8 mouse cellular contexts compared by ENCODE assay signal in genomic region chr9:41229225-41229582, GRCm38 (mm10).
DNase-seq lines count a peak whose midpoint lies in the region; ATAC-seq and TF ChIP-seq lines count a peak whose summit lies in the region.

No protein-coding gene starts in this region.

- peak; percentile 23; the same call in 1 of the 2 replicates for ATAC-seq in embryonic facial prominence, embryonic 13.5 days (ENCODE audit: insufficient number of reproducible peaks, insufficient read depth, low FRiP score, low TSS enrichment, low read depth)
- no peak; the same call in 1 of the 2 replicates for ATAC-seq in hindbrain, postnatal 0 days
- no peak; the same call in 1 of the 2 replicates for ATAC-seq in midbrain, embryonic 15.5 days (replicated peaks)
- ATAC-seq in activated CD4-positive, CD25-positive, alpha-beta regulatory T cell, adult 4 months: no peak

- TF ChIP-seq CTCF in layer of hippocampus, adult 2 months (conservative IDR thresholded peaks at IDR 0.05): no peak
- TF ChIP-seq CTCF in hindbrain, postnatal 0 days (IDR thresholded peaks at IDR 0.05; ENCODE audit: low read depth): no peak

- no peaks in the 10 kb centered on the region for H3K9me3 ChIP-seq in embryonic facial prominence, embryonic 13.5 days
- H3K9me3 ChIP-seq in hindbrain, postnatal 0 days (ENCODE audit: low read length): no peaks in the 10 kb centered on the region
- H3K9me3 ChIP-seq in midbrain, embryonic 15.5 days: no peaks in the 10 kb centered on the region

- peaks cover 23% of the 10 kb centered on the region for H3K4me1 ChIP-seq in embryonic facial prominence, embryonic 13.5 days
- 0 out of 2 replicates have a peak, but pooled peaks cover 7% of the 10 kb centered on the region for H3K4me1 ChIP-seq in hindbrain, postnatal 0 days (ENCODE audit: insufficient read depth, low read length)
- H3K4me1 ChIP-seq in midbrain, embryonic 15.5 days: peaks cover 26% of the 10 kb centered on the region

- DNase-seq in layer of hippocampus, adult 2 months (ENCODE audit: low spot score in 2 of 2): no peak
- no peak for DNase-seq in layer of hippocampus, postnatal 36 days
- no peak for DNase-seq in hindbrain, postnatal 0 days (ENCODE audit: low spot score)
- DNase-seq in left cerebral cortex, adult 9 months (ENCODE audit: low spot score in 2 of 2): no peak
- DNase-seq in spleen, adult 18-20 months: no peak

- H3K27me3 ChIP-seq in embryonic facial prominence, embryonic 13.5 days: no peaks in the 10 kb centered on the region
- no peaks in the 10 kb centered on the region for H3K27me3 ChIP-seq in hindbrain, postnatal 0 days (ENCODE audit: insufficient read depth, low read length)
- H3K27me3 ChIP-seq in midbrain, embryonic 15.5 days (replicated peaks): no peaks in the 10 kb centered on the region

- peak overlapping the region; percentile 75 for H3K9ac ChIP-seq in embryonic facial prominence, embryonic 13.5 days
- H3K9ac ChIP-seq in hindbrain, postnatal 0 days (replicated peaks; ENCODE audit: low read length): peak overlapping the region; percentile 53
- peak overlapping the region; percentile 61 for H3K9ac ChIP-seq in midbrain, embryonic 15.5 days

- peak overlapping the region; percentile 63 for H3K4me2 ChIP-seq in embryonic facial prominence, embryonic 13.5 days
- peak overlapping the region; percentile 69 for H3K4me2 ChIP-seq in hindbrain, postnatal 0 days (ENCODE audit: low read depth, low read length)
- peak overlapping the region; percentile 78 for H3K4me2 ChIP-seq in midbrain, embryonic 15.5 days

- H3K4me3 ChIP-seq in layer of hippocampus, adult 2 months: peak overlapping the region; percentile 60
- peak overlapping the region; percentile 40 for H3K4me3 ChIP-seq in embryonic facial prominence, embryonic 13.5 days
- H3K4me3 ChIP-seq in hindbrain, postnatal 0 days (ENCODE audit: low read length): peak overlapping the region; percentile 35
- H3K4me3 ChIP-seq in midbrain, embryonic 15.5 days: peak overlapping the region; percentile 42

- WGBS in embryonic facial prominence, embryonic 13.5 days: 4% methylated on average over 5 of the region's 5 CpGs
- 4% methylated on average over 5 of the region's 5 CpGs for WGBS in hindbrain, postnatal 0 days
- WGBS in midbrain, embryonic 15.5 days: 8% methylated on average over 5 of the region's 5 CpGs

- H3K27ac ChIP-seq in layer of hippocampus, adult 2 months: peak overlapping the region; percentile 81
- H3K27ac ChIP-seq in embryonic facial prominence, embryonic 13.5 days: peak overlapping the region; percentile 97
- H3K27ac ChIP-seq in hindbrain, postnatal 0 days: peak overlapping the region; percentile 86
- peak overlapping the region; percentile 94 for H3K27ac ChIP-seq in midbrain, embryonic 15.5 days

- H3K36me3 ChIP-seq in embryonic facial prominence, embryonic 13.5 days: no peaks in the 10 kb centered on the region
- no peaks in the 10 kb centered on the region for H3K36me3 ChIP-seq in hindbrain, postnatal 0 days (ENCODE audit: insufficient read depth, low read length)
- H3K36me3 ChIP-seq in midbrain, embryonic 15.5 days (replicated peaks): no peaks in the 10 kb centered on the region
